Mouse (Mus musculus) ES-E14 (cell line): ENCODE results near the gene Slc35e4.

ENCODE experiments used
- CHD2 ChIP-seq: IDR thresholded peaks from 2 replicates; pipeline ENCODE4 v1.6.1; 2014; ENCODE audit warnings: mild to moderate bottlenecking, low read depth, low read length, inconsistent platforms
- MAFK ChIP-seq: IDR thresholded peaks from 2 replicates; pipeline ENCODE4 v1.6.1; 2014; ENCODE audit warnings: mild to moderate bottlenecking, low read depth, low read length, inconsistent platforms; ENCODE audit not compliant: insufficient read depth
- ZNF384 ChIP-seq: IDR thresholded peaks from 2 replicates; pipeline ENCODE4 v1.6.1; 2012; ENCODE audit warnings: low read depth, low read length, inconsistent platforms

- TF ChIP-seq MAFK: no peak
- TF ChIP-seq ZNF384: no peak
- TF ChIP-seq CHD2: no peak
Measured at GRCm38 (mm10) chr11:3910513-3911310, 3.8 kb downstream of the Slc35e4 start.
